Mouse (Mus musculus): ENCODE results near the gene Slc9a2.

Slc9a2 gene

GRCm38 (mm10) chr1:40771196-40771970, 91.0 kb downstream of the Slc9a2 start:
- in situ Hi-C loops (cut with MboI; ENCODE audit: low pct_unique_long_range_greater_than_20kb in 1 of 2, low sequenced_read_pairs in 2 of 2, unreplicated experiment in 1 of 2) = loop anchor here in 1 of 2 experiments (25.0 kb wide), 1 partner anchor 184 kb away; the partner anchor contains the start of gene Slc9a4

GRCm38 (mm10) chr1:40773234-40773633, 92.9 kb downstream of the Slc9a2 start:
- in situ Hi-C loops (cut with MboI; ENCODE audit: low pct_unique_long_range_greater_than_20kb in 1 of 2, low sequenced_read_pairs in 2 of 2, unreplicated experiment in 1 of 2) = loop anchor here in 1 of 2 experiments (25.0 kb wide), 1 partner anchor 186 kb away; the partner anchor contains the start of gene Slc9a4

GRCm38 (mm10) chr1:40774040-40774439, 93.7 kb downstream of the Slc9a2 start:
- in situ Hi-C loops (cut with MboI; ENCODE audit: low pct_unique_long_range_greater_than_20kb in 1 of 2, low sequenced_read_pairs in 2 of 2, unreplicated experiment in 1 of 2) = loop anchor here in 1 of 2 experiments (25.0 kb wide), 1 partner anchor 187 kb away; the partner anchor contains the start of gene Slc9a4

- in situ Hi-C loops (cut with MboI; ENCODE audit: low pct_unique_long_range_greater_than_20kb in 1 of 2, low sequenced_read_pairs in 2 of 2, unreplicated experiment in 1 of 2) = no loop called here
These were observed 95.7 kb downstream of the Slc9a2 start for GRCm38 (mm10) chr1:40776102-40776501.

- in situ Hi-C loops (cut with MboI; ENCODE audit: low pct_unique_long_range_greater_than_20kb in 1 of 2, low sequenced_read_pairs in 2 of 2, unreplicated experiment in 1 of 2) = no loop called here
These were observed 96.4 kb downstream of the Slc9a2 start for GRCm38 (mm10) chr1:40776763-40777162.

- in situ Hi-C loops (cut with MboI; ENCODE audit: low pct_unique_long_range_greater_than_20kb in 1 of 2, low sequenced_read_pairs in 2 of 2, unreplicated experiment in 1 of 2) = no loop called here
These were observed 103.1 kb downstream of the Slc9a2 start for GRCm38 (mm10) chr1:40783450-40783849.

GRCm38 (mm10) chr1:40784306-40784705, 103.9 kb downstream of the Slc9a2 start:
- in situ Hi-C loops (cut with MboI; ENCODE audit: low pct_unique_long_range_greater_than_20kb in 1 of 2, low sequenced_read_pairs in 2 of 2, unreplicated experiment in 1 of 2) = no loop called here

GRCm38 (mm10) chr1:40785876-40786445, 105.6 kb downstream of the Slc9a2 start:
- in situ Hi-C loops (cut with MboI; ENCODE audit: low pct_unique_long_range_greater_than_20kb in 1 of 2, low sequenced_read_pairs in 2 of 2, unreplicated experiment in 1 of 2) = no loop called here

- in situ Hi-C loops (cut with MboI; ENCODE audit: low pct_unique_long_range_greater_than_20kb in 1 of 2, low sequenced_read_pairs in 2 of 2, unreplicated experiment in 1 of 2) = no loop called here
These were observed 108.6 kb downstream of the Slc9a2 start for GRCm38 (mm10) chr1:40788956-40789355.

GRCm38 (mm10) chr1:40789666-40790233, 109.4 kb downstream of the Slc9a2 start:
- in situ Hi-C loops (cut with MboI; ENCODE audit: low pct_unique_long_range_greater_than_20kb in 1 of 2, low sequenced_read_pairs in 2 of 2, unreplicated experiment in 1 of 2) = no loop called here

GRCm38 (mm10) chr1:40790324-40791141, 110.2 kb downstream of the Slc9a2 start, which contains the start of gene Mfsd9:
TSS of gene Mfsd9 (minus strand) at chr1:40790687.
- in situ Hi-C loops (cut with MboI; ENCODE audit: low pct_unique_long_range_greater_than_20kb in 1 of 2, low sequenced_read_pairs in 2 of 2, unreplicated experiment in 1 of 2) = no loop called here

- in situ Hi-C loops (cut with MboI; ENCODE audit: low pct_unique_long_range_greater_than_20kb in 1 of 2, low sequenced_read_pairs in 2 of 2, unreplicated experiment in 1 of 2) = no loop called here
These were observed 115.1 kb downstream of the Slc9a2 start for GRCm38 (mm10) chr1:40795508-40795907.

- in situ Hi-C loops (cut with MboI; ENCODE audit: low pct_unique_long_range_greater_than_20kb in 1 of 2, low sequenced_read_pairs in 2 of 2, unreplicated experiment in 1 of 2) = no loop called here
These were observed 117.0 kb downstream of the Slc9a2 start for GRCm38 (mm10) chr1:40797348-40797747.

GRCm38 (mm10) chr1:40799121-40799520, 118.7 kb downstream of the Slc9a2 start:
- in situ Hi-C loops (cut with MboI; ENCODE audit: low pct_unique_long_range_greater_than_20kb in 1 of 2, low sequenced_read_pairs in 2 of 2, unreplicated experiment in 1 of 2) = no loop called here

GRCm38 (mm10) chr1:40800908-40801307, 120.5 kb downstream of the Slc9a2 start:
- in situ Hi-C loops (cut with MboI; ENCODE audit: low pct_unique_long_range_greater_than_20kb in 1 of 2, low sequenced_read_pairs in 2 of 2, unreplicated experiment in 1 of 2) = no loop called here

- in situ Hi-C loops (cut with MboI; ENCODE audit: low pct_unique_long_range_greater_than_20kb in 1 of 2, low sequenced_read_pairs in 2 of 2, unreplicated experiment in 1 of 2) = no loop called here
These were observed 122.4 kb downstream of the Slc9a2 start for GRCm38 (mm10) chr1:40802759-40803158.

- in situ Hi-C loops (cut with MboI; ENCODE audit: low pct_unique_long_range_greater_than_20kb in 1 of 2, low sequenced_read_pairs in 2 of 2, unreplicated experiment in 1 of 2) = no loop called here
These were observed 123.7 kb downstream of the Slc9a2 start for GRCm38 (mm10) chr1:40804118-40804517.

- in situ Hi-C loops (cut with MboI; ENCODE audit: low pct_unique_long_range_greater_than_20kb in 1 of 2, low sequenced_read_pairs in 2 of 2, unreplicated experiment in 1 of 2) = no loop called here
These were observed 125.0 kb downstream of the Slc9a2 start, which contains the start of gene Tmem182 for GRCm38 (mm10) chr1:40805351-40805750. TSS of gene Tmem182 (plus strand) at chr1:40805601.

GRCm38 (mm10) chr1:40805891-40806290, 125.5 kb downstream of the Slc9a2 start:
- in situ Hi-C loops (cut with MboI; ENCODE audit: low pct_unique_long_range_greater_than_20kb in 1 of 2, low sequenced_read_pairs in 2 of 2, unreplicated experiment in 1 of 2) = no loop called here
